Mouse (Mus musculus): Measurements from ENCODE around the gene Slamf9.

- no peak for TF ChIP-seq POLR2A (IDR thresholded peaks at IDR 0.05; ENCODE audit: control insufficient read depth in 1 of 2, insufficient read depth in 1 of 2, low read depth in 1 of 2, low read length in 2 of 2, poor library complexity in 1 of 2)
- no peak for TF ChIP-seq POLR2AphosphoS2 (IDR thresholded peaks at IDR 0.05; ENCODE audit: low read length)
- TF ChIP-seq CTCF (IDR thresholded peaks at IDR 0.05 in 2 of 3, conservative IDR thresholded peaks at IDR 0.05 in 1 of 3; ENCODE audit: control insufficient read depth in 1 of 3, insufficient read depth in 1 of 3, low read depth in 2 of 3, low read length in 3 of 3, poor library complexity in 1 of 3, severe bottlenecking in 1 of 3): no peak
Measured at GRCm38 (mm10) chr1:172436785-172437184, 38.4 kb upstream of the Slamf9 start.

Measured in MEL (cell line).